Mouse (Mus musculus) embryonic fibroblast, embryonic 13.5 days (primary cell): Measurements from ENCODE around the gene Eif4g3. TPM values are rescaled to one million over a fixed set of nuclear protein-coding genes. Genes with fewer than 3 reads are reported as not detected.

Source experiments
- H3K27ac ChIP-seq: 2 replicates; pipeline ENCODE4 v1.5.1; 2012; ENCODE audit warnings: low read length, control low read depth, inconsistent platforms; ENCODE audit not compliant: insufficient read depth
- H3K4me1 ChIP-seq: 2 replicates; pipeline ENCODE4 v1.6.1; 2011; ENCODE audit warnings: low read length; ENCODE audit not compliant: control insufficient read depth, insufficient read depth
- H3K4me3 ChIP-seq: 2 replicates; pipeline ENCODE4 v1.5.1; 2011; ENCODE audit warnings: mild to moderate bottlenecking, control low read depth, low read length; ENCODE audit not compliant: insufficient read depth
- CTCF ChIP-seq: IDR thresholded peaks from 2 replicates; pipeline ENCODE4 v1.5.1; 2011; ENCODE audit warnings: mild to moderate bottlenecking, control low read depth, low read length, moderate library complexity, borderline replicate concordance; ENCODE audit not compliant: insufficient read depth
- POLR2A ChIP-seq: IDR thresholded peaks from 2 replicates; pipeline ENCODE4 v1.6.1; 2011; ENCODE audit warnings: low read depth, mild to moderate bottlenecking, control low read depth, low read length, moderate library complexity
- polyA plus RNA-seq: library from polyadenylated mRNA; stranded (reverse); fragments of >200 nt; gene quantifications from 2 replicates; pipeline ENCODE4 v1.2.4, GENCODE M21; 2011; ENCODE audit warnings: low read depth; ENCODE audit not compliant: missing spikeins, insufficient read length

Eif4g3 gene
- 83.4 and 92.1 TPM in 2 replicates for polyA plus RNA-seq

- H3K4me3 ChIP-seq = peak within 1 kb of the TSS; percentile 100
- TF ChIP-seq POLR2A = no peak
- TF ChIP-seq CTCF = no peak
- 0 out of 2 replicates have a peak, but pooled peaks cover 5% of the 10 kb centered on the region for H3K4me1 ChIP-seq
- peak within 1 kb of the TSS; percentile 84 for H3K27ac ChIP-seq
These were observed at the start of gene Eif4g3 for GRCm38 (mm10) chr4:137992890-137993289. TSS of gene Eif4g3 (plus strand) at chr4:137993022.

GRCm38 (mm10) chr4:137943540-137943939 is 49.3 kb upstream of the Eif4g3 start:
- no peak overlapping the region for H3K27ac ChIP-seq
- TF ChIP-seq POLR2A (no peak), CTCF (no peak)
- H3K4me3 ChIP-seq = no peak overlapping the region
- peaks cover 8% of the 10 kb centered on the region; the same call in 1 of the 2 replicates for H3K4me1 ChIP-seq

- H3K4me3 ChIP-seq = no peak overlapping the region
- no peak for TF ChIP-seq POLR2A
- TF ChIP-seq CTCF = peak; percentile 34; the same call in 1 of the 2 replicates
- H3K4me1 ChIP-seq = peaks cover 8% of the 10 kb centered on the region; the same call in 1 of the 2 replicates
- no peak overlapping the region for H3K27ac ChIP-seq
These were observed 47.4 kb upstream of the Eif4g3 start for GRCm38 (mm10) chr4:137945376-137945775.

GRCm38 (mm10) chr4:137946419-137946818 is 46.4 kb upstream of the Eif4g3 start:
- no peak for TF ChIP-seq CTCF
- TF ChIP-seq POLR2A = no peak
- H3K4me3 ChIP-seq = no peak overlapping the region
- H3K4me1 ChIP-seq = peaks cover 8% of the 10 kb centered on the region; the same call in 1 of the 2 replicates
- no peak overlapping the region for H3K27ac ChIP-seq

GRCm38 (mm10) chr4:137952840-137953239 is 40.0 kb upstream of the Eif4g3 start:
- peaks cover 8% of the 10 kb centered on the region for H3K4me1 ChIP-seq
- H3K27ac ChIP-seq = no peak overlapping the region
- no peak overlapping the region for H3K4me3 ChIP-seq
- no peak for TF ChIP-seq POLR2A
- peak; percentile 51; the same call in 1 of the 2 replicates for TF ChIP-seq CTCF

GRCm38 (mm10) chr4:137954184-137954583 is 38.6 kb upstream of the Eif4g3 start:
- Histone ChIP-seq H3K4me3 (no peak overlapping the region), H3K27ac (peak overlapping the region; percentile 75), H3K4me1 (peaks cover 8% of the 10 kb centered on the region)
- no peak for TF ChIP-seq POLR2A

GRCm38 (mm10) chr4:137954926-137955396 is 37.9 kb upstream of the Eif4g3 start:
- TF ChIP-seq CTCF (no peak), POLR2A (0 out of 2 replicates have a peak, but pooled peaks have one; percentile 19)
- Histone ChIP-seq H3K4me3 (no peak overlapping the region), H3K27ac (peak overlapping the region; percentile 83), H3K4me1 (peaks cover 8% of the 10 kb centered on the region)

- TF ChIP-seq CTCF (no peak), POLR2A (no peak)
- H3K4me1 ChIP-seq = peaks cover 8% of the 10 kb centered on the region
- no peak overlapping the region for H3K27ac ChIP-seq
- no peak overlapping the region for H3K4me3 ChIP-seq
These were observed 36.6 kb upstream of the Eif4g3 start for GRCm38 (mm10) chr4:137956260-137956659.

GRCm38 (mm10) chr4:137959889-137960665 is 32.7 kb upstream of the Eif4g3 start:
- Histone ChIP-seq H3K27ac (no peak overlapping the region), H3K4me1 (peaks cover 6% of the 10 kb centered on the region), H3K4me3 (no peak overlapping the region)
- TF ChIP-seq CTCF (peak; percentile 25; the same call in 1 of the 2 replicates), POLR2A (no peak)

GRCm38 (mm10) chr4:137960757-137961156 is 32.1 kb upstream of the Eif4g3 start:
- no peak overlapping the region for H3K4me3 ChIP-seq
- H3K4me1 ChIP-seq = 0 out of 2 replicates have a peak, but pooled peaks cover under 1% of the 10 kb centered on the region
- H3K27ac ChIP-seq = no peak overlapping the region
- TF ChIP-seq POLR2A (no peak), CTCF (no peak)
